Mouse (Mus musculus) heart, adult 18-20 months (tissue): Measurements from ENCODE around the gene Prap1. TPM values are rescaled to one million over a fixed set of nuclear protein-coding genes. Genes with fewer than 3 reads are reported as not detected.

Source experiments
- DNase-seq, 2 experiments: peaks; one replicate each; pipeline ENCODE4 v3.0.0; 2021 to 2022; ENCODE audit warnings: mixed read lengths in 1 of 2
- long read RNA-seq, 2 experiments: library from polyadenylated mRNA; stranded (forward); transcript quantifications; one replicate each; pipeline ENCODE4 v2.0.0; 2021
- total RNA-seq, 2 experiments: library from RNA; stranded (reverse); gene quantifications; 2 replicates each; pipeline ENCODE4 v1.2.3; 2021

Prap1 gene
- total RNA-seq, result not detected
- long read RNA-seq, experiment 1, result 0 reads
- long read RNA-seq, experiment 2, result 0 reads

DNA sequence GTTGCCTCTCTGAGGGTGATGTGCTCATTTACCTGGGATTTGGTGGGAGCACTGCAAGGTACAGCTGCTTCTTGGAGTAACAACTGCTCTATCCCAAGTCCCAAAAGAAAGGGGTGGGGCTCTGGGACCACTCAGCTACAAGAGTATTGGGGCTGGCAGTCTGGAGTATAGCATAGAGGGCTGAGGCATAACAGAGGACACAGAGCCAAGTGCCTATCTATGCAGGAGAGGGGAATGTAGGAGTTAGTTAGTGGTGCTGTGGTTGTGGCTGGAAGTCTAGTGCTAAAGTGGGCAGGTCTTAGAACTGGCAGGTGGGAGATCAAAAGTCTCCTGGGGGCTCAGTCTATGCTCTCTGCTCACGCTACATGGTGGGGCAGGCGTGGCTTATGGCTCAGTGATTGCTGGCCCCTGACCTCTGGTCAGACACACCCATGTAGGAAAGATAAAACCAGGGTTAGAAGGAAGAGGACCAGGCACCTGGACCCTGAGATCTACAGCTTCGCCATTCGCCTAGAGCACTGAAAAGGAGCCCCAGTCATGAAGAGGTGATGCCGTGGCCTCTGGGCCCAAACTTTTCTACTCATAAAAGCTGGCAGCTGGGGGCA, at the start of gene Prap1:
TSS of gene Prap1 (plus strand) at position 472 of the 605 bp plus-strand sequence.
- no peak for DNase-seq

DNA sequence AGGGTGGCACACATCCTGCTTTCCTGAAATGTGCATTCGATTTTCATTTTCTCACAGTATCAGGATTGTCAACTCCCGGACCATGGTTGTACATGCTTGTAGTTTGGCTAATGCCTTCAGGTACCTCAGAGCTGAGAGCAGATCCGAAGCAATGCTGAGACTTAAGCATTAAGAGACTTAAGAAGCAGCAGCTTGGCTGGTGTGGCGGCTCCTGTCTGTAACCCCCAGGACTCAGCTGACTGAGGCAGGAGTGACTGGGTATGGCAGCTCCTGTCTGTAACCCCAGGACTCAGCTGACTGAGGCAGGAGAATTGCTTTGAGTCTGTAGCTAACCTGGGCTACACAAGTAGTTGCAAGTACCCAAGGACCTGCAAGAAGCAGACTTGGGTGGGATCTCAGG, 47.6 kb upstream of the Prap1 start:
- no peak for DNase-seq

DNA sequence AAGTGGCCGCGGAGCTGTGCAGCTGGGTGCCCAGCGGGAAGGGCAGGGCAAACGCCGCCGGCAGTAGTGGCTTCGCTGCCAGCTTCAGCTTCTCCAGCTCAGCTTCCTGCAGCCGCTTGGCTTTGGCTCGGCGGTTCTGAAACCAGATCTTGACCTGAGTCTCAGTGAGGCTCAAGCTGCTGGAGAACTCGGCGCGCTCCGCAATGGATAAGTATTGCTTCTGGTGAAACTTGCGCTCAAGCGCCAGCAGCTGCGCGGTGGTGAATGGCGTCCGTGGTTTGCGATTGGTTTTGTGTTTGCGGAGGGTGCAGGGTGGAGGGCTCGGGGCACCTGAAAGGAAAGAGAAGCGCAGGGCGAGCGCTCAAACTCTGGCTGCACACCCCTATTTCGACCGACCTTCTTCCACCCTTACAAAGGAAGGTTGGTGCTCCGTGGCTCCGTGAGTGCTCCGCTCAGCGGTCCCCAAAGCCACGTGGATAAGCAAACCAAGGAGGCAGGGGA, 45.3 kb upstream of the Prap1 start:
- DNase-seq, result peak in 1 of 2 experiments; percentile 23

DNA sequence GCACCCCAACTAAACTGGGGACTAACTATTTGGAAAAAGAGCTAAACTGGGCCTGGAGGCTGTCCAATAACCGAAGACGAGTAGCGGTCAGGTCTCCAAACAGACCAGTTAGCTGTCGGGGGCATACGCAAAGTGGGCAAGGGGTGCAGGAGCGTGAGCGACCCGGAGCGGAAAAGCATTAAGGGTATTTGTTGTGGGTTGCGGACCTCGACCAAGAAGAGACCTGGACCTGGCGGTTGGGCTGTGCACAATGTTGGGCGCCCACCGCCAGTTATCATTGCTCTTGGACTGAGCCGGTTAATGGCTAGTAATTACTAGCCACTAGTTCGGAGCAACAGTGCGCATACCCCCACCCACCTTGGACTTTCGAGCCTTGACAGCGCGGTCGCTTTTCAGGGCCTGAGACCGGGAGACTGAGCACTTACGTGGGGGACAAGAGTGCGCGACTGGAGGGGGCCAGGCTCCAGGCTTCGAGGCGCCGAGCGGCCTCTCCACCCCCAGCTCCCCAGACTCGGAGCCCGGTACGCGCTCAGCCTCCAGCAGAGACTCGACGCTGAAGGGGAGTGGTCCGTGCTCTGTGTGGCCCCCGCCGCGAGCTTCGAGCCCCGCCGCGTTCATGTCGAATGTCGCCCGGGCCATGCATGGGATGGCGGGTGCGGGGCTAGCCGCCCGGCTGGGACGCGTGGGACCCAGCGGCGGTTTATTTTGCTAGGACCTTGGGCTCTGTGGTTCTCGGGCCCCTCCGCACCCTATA, 44.7 kb upstream of the Prap1 start, which contains the start of gene Msx3:
TSS of gene Msx3 (minus strand) at position 729 of the 754 bp plus-strand sequence.
- DNase-seq, result no peak

DNA sequence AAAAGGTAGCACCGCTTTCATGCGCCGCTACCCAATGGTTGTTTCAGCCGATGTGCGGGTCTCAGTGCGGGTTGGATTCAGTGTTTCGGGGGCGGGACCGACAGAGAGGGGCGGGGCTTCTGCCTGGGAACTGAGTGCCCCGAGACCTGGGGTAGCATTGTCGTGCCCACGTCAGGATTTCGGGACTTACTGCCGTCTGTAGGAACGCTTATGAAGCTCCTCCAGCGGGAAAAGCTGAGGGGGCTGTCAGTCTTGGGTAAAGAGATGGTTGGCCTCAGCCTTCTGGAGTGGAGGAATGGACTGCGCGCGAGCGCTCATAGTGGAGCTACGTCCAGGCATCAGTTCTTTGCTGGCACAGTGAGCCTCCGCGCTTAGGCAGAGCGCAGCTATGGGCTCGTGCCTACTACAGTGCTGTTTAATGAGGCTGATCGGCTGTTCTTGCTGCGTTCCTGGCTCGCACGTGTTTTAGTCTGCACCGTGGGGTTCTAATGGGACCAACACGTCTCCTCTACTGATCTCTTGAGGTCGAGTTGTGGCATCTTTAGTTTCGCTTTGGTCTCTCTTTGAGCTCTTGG, 44.0 kb upstream of the Prap1 start:
- peak in 1 of 2 experiments; percentile 45 for DNase-seq

DNA sequence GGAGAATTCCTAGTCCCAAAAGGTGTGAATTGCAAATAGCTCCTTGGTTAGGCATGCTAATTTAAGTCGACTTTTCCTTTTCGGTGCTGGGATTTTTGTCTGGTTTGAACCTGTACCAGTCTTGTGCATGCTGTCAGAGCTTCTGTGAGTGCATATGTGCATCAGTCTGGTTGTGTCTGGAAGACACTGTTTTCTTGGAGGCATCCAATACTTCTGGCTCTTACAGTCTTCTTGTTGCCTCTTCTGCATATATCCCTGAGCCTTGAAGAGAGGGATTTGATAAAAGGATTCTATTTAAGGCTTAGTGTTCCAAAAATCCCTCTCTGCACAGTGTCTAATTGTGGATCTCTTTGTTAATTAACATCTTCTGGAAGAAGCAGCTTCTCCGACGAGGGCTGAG, 39.1 kb upstream of the Prap1 start:
- DNase-seq, result no peak

DNA sequence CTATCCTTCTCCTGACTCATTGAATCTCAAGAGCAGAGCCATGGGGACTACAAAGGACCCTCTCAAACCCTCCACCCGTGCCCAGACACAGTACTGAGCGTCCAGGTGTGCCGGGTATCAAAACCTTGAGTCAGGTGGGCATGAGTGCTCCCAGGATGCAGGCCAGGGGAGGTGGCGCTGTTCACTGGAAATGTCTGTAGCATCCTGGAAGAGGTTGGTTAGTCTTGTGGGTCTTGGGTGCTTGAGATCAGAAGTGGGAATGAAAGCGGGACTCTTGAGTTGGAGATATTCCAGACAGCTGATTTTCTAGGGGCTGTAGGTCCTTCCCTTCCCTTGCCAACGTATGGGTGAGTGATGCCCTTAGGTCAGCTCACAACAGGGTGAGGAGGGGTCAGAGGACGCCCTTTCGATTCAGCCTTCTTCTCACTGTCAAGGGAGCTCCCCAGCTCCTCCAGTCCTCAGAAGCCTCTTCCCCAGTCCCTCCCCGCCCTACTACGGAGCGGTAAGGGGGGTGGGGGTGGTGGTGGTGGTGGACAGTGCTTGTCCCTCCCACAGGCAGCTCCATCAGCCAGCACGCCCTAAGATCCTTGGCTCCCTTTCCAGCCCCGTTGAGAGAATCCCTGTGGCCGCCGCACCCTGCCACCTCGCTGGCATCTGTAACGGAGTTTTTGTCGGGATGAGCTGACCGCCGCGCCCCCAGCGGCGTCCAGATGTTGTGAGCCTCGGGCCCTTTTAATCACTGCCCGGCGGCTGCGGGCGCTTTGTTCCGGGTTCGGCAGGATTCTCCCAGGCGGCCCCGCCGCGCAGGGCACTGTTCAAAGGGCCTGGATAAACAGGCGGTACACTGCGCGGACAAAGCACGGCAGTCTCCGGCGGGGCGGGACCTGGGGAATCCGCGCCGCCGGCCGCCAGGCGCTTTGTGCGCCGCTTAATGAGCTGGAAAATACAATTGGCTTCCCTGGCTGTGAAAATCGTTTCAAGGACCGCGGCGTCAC, 35.5 kb upstream of the Prap1 start:
- peak in 1 of 2 experiments; percentile 19 for DNase-seq

DNA sequence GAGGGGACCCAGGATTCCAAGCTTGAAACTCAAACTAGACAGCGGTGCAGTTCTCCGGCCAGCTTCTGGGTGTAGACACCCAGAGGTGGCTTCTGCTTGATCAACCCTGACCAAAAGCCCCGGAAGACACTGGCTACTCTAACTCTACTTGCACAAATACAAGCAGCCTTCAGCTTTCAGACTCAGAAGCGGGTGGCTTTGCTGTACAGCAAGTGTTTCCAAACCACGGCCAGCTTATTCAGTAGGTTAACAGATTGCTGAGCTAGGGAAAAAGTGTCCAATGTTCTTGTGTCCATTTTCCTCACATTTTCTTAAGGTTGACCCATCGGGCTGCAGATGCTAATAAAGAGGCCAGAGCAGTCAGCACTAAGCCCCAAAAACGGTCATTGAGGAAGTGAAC, 34.7 kb upstream of the Prap1 start:
- no peak for DNase-seq

DNA sequence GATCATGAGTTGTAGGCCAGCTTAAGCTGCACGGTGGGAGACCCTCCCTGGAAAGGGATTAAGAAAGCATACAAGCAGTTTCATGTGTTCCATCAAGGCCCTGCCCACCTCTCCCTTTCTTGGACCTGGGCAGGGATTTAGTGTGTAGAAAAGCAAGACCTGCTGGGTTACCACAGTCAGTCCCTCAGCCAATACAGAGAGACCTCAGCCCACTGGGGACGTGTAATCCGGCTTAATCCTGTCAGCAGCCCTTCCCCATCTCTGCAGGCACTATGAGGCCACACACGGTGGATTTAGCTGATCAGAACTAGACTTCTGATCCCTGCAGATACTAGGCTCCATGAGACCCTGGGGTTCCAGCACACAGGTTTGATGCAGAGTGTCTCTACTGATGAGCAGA, 33.6 kb upstream of the Prap1 start:
- DNase-seq, result no peak

DNA sequence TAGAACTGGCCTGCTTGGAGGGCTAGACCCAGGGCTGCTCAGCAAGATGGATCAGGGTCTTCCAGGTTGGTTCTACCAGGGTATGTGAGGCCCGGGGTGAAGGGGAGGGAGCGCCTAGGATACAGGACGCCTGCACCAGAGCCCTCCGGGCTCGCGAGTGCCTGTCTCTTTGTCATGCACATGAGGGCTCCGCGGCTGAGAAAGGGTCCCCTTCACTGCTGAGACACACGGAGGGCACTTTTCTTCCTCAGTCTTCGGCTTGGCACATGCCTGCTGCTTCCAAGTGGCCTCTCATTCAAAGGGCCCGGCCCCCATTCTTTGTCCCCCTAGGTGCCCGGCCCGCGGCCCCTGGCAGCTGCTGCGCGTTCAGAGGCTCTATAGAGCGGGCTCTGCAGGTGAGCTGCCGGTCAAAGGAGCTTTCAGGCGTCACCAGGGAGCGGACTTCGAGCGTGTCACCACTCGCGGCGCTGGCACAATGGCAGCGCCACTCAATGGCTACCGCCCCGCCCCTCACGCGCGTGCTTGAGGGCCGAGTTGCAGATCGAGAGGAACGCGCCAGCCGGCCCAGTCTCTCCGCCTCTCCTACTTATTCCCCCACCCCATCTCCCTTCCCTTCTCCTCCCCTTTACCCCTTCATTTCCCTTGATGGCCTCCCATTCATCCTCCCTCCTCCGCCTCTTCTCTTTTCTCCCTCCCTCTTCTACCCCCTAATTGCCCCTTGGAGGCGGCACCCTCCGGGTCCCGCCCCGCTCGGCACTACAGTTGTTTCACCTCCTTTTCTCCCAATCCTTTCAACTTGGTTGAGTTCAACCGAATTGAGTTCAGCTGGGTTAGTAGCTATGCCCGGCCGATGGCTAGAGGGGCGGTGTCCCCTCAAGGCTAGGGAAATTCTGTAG, 32.0 kb upstream of the Prap1 start:
- DNase-seq, result no peak

DNA sequence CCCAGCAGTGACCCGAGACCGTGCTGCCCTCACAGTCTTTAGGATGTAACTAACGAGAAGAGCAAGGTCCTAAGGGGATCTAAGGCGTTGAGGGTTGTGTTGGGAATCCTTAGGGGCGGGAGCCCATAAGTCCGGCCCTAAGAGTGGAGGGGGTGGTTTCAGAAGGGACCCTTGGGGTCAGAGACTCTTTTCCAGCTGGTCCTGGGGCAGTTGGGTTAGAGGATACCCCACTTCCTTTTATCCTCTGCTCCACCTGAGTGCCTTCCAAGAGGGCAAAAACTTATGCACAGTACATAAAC, 31.4 kb upstream of the Prap1 start:
- no peak for DNase-seq

DNA sequence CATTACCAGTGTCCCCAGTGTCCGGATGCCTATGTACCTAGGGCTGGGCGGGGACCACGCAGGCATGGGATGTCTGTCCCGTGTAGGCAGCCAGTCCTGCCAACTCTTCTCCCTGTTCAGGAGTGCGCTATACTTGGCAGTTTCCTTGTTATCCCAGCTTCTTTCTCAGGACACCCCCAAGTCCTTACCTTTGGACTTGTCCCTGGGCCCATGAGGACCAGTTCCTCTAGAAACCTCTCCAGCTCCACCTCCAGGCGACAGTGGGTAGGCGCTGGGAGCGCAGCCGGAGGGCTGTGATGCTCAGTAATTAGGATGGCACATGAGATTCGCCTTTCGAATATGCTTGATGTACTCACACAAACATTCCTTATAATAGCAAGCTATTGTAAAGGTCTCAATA, 30.9 kb upstream of the Prap1 start:
- DNase-seq, result peak in 1 of 2 experiments; percentile 15

DNA sequence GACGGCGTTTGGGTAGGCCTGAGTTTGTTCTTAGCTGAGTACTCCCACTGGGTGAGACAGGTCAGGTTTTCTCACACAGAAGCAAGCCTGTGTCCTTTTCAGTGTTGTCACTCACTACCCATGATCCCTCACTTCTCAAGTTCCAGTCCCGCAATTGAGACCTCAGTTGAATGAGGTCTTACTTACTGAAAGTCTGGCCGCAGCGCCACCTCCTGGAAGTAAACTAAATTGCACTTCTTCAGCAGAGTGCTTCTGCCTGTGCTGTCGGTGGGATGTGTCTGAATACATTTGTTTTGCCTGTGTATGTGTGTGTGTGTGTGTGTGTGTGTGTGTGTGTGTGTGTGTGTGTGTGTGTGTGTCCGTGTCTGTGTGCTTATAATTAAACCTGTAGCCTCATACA, 30.1 kb upstream of the Prap1 start:
- DNase-seq, result peak; percentile 40 to 75

DNA sequence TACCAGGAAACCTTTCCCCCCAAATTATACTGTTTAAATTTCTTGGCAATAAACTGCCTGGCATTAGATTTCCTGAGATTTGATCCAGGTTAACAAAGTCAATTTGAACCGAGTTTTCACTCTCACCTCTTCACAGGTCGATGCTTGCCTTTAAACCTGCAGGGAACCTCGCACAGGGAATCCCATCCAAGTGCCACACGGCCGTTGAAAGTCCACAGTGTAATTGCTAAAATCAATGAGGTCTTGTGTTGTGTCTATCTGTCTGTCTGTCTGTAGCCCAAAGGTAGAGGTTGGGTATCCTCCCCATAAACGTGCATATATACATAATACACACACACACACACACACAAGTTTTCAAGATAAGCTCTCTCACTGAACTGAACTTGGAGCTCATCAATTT, 25.8 kb upstream of the Prap1 start:
- no peak for DNase-seq

DNA sequence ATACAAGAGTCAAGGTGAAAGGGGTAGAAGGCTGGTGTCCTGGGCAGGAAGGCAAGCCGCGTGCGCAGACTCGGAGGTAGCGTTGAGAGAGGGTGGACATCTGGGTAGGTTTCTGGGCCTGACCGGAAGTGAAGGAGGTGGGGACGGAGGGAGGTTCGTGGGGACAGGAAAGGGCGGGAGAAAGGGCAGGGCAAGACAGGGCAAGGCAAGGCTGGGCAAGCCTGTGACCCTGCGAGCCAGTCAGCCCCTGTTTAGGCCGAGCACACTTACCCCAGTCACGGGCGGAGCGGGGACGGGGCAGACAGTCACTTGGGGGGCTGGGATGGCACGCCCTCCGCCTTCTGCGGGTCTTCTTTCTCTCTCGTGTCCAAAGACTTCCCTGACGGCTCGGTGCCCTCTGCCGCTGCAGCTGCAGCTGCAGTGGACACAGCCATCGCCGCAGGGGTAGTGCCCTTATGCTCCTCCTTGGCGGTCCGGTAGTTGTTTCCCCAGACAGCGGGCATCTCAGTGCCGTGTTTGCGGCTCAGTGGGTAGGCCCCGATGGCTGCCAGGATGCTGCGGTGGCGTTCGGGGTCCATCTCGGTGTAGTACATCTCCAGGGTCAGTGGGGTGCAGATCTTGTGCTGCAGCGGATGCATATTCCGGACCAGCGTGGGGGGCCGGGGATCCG, 23.0 kb upstream of the Prap1 start:
- DNase-seq, result peak; percentile 21 to 41

DNA sequence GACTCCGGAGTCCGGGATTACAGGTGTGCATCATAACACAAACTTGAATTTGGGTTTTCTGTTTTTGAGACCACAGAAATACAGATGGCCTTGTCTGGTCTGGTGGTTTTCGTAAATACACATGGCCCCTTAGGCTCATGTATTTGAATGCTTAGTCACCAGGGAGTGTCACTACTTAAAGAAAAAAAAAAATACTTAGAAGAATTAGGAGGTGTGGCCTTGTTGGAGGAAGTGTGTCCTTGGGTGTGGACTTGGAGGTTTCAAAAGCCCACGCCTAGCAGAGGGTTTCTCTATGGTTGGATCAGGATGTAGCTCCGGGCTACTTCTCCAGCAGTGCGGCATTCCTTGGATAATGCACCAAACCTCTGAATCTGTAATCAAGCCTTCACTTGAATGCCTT, 15.5 kb upstream of the Prap1 start:
- no peak for DNase-seq

DNA sequence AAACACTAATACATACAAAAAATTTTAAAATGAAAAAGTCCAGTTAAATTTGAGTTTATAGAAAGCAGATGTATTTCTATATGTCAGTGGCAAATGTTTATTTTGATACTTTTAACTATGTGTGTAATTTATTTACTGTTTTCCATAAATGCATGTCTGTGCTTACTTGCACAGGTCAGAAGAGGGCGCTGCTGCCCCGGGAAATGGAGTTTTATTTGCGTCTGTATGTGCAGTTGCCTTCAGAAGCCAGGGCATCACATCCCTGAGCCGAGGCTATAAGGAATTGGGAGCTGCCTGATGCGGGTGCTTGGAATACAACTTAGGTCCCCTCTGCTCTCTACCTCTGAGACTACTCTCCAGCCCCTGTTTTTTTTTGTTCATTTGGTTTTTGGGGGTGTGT, 14.5 kb upstream of the Prap1 start:
- DNase-seq, result peak; percentile 45 to 82

DNA sequence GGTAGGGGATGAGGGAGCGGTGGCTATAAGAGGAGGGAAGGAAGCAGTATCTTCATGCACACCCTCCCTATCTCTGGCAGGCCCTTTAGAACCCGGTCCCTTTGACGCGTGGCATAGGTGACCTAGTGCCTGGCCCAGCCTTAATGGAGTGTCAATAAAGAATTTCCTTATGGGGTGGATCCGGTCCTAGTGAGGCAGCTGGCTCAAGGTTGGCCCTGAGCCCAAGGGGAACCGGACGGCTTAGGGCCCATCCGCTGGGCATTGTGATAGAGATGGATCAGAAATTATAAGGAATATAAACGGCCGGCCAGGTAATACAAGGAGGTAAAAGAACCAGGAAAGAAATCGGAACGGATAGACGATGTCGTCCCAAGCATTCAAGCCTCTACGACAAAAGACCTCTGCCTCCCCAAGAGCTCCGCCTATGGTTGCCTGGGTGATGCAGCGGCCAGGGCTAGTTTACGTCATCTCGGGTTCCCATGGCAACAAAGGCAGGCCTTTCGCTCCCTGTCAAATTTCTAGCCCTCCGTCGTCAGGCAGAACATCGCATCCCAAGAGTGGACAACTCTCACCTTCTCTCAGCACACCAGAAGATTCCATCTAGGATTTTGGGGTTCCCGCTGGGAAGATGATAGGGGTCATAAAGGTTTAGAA, 12.6 kb upstream of the Prap1 start:
- peak; percentile 70 to 75 for DNase-seq

DNA sequence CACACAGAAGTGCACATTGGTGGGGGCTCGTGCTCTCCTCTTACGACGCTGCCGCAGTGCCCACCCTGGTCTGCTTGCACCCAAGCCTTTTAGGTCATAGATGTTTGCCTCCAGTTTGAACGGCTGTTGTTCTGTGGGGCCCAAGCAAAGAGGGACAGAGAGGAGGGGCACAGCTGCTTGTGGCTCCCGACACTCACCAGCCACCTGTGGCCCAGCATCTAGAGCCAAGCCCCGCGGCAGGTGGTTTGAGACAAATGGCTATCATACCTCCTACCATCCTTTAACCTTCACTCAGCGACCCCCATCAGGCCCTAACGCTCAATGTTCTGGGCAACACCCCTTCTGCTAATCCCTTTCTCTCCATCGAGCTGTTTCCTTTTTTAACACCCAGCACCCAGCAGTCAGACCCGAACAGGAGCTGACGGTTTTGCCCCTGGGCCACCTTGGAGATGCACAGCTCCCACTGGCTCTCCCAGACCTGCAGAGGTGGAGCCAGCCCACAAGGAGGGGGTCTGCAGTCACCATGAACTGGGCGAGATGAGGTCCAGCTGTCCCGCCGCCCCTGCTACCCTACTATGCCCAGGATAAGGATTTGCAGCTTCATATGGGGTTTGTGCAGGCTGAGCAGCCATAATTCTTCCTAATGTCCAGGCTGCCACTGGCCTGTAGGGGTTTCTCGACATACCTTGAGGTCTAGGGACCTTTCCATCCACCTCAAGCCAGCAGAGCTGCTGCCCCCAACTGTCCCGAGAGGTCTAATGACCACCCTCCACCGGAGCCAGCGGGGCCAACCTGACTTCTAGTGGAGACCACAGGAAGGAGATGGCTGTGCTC, 11.6 kb upstream of the Prap1 start:
- no peak for DNase-seq
